Mouse (Mus musculus) left cerebral cortex, adult 18-20 months (tissue): Measurements from ENCODE around the gene Elp5. TPM values are rescaled to one million over a fixed set of nuclear protein-coding genes. Genes with fewer than 3 reads are reported as not detected.

Experiments
- DNase-seq, 2 experiments: peaks; one replicate each; pipeline ENCODE4 v3.0.0; 2021 to 2022; ENCODE audit warnings: low spot score in 2 of 2, mixed read lengths in 1 of 2
- total RNA-seq, 2 experiments: library from RNA; stranded (reverse); gene quantifications; 2 replicates each; pipeline ENCODE4 v1.2.3; 2021

Gene Elp5
- total RNA-seq, 2 experiments from 2014 or later: 78.8 to 87.3 TPM

DNA sequence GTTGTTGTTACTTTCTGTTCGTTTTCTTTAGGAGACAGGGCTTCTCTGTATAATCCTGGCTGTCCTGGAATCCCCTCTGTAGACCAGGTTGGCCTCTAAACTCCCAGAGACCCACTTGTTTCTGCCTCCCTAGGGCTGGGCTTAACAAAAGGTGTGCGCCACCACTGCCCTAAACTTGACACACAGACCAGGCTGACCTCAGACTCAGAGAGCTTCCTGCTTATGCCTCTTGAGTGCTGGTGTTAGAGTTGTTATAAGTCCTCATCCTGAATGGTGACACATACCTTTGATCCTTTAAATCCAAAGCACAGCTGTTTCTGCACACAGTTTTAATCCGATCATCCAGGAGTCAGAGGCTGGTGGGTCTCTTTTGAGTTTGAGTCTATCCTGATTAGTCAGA is 10.6 kb upstream of the Elp5 start:
- DNase-seq: no peak

DNA sequence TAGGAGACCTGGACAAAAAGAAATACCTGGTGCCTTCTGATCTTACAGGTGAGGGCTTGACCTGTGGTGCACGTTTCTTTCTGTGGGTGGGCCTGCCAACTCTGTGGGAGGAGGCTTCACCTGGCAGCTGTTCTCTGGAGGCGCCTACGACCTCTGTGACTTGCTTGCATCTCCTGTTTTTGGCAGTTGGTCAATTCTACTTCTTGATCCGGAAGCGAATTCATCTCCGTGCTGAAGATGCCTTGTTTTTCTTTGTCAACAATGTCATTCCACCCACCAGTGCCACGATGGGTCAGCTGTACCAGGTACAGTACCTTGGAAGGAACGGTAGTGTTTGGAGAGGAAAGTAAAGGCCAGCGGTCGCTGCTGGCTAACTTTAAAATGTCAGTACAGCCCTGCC is 10.1 kb upstream of the Elp5 start:
- no peak for DNase-seq

- DNase-seq: no peak
These were observed 9.4 kb upstream of the Elp5 start for GRCm38 (mm10) chr11:69991711-69992110.

GRCm38 (mm10) chr11:69990850-69991691 is 8.8 kb upstream of the Elp5 start, which contains the start of gene Gabarap:
TSS of gene Gabarap (plus strand) at chr11:69991143.
- peak; percentile 95 to 96 for DNase-seq

DNA sequence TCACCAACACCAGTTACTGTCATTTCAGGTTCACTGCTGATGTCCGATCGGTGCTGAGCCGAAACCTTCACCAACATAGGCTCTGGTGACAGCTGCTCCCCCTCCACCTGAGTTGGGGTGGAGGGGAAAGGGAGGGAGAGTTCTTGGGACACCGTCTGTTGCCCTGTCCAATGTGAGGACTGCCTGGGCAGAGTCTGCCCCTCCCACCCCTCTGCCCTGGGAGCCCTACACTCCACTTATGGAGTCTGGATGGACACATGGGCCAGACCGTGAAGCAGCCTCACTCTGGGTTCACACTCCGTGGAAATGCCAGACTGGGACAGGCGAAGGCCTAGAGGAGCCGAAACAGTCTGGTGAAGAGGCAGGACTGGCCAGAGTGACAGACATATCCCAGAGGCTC is 7.6 kb upstream of the Elp5 start:
- no peak for DNase-seq

GRCm38 (mm10) chr11:69984431-69984830 is 2.1 kb upstream of the Elp5 start:
- no peak for DNase-seq

DNA sequence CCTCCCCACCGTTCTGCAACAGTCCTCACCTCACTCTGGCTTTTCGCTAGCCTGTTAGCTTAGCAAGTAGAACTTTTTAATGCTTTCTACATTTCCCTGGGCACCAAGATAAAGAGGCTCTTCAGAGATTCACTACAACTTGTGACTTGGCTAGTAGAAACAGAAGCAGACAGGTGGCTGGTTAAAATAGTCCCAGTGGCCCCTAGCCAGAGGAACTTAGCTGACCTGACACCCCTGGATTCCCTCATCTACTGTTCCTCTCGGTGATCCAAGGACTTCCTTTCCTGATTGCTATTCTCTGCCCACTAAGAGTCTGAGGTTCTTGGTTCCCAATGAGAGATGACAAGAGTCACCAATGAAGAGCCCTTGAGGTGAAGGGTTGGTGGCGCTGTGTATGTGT is 1.1 kb upstream of the Elp5 start:
- DNase-seq: no peak

DNA sequence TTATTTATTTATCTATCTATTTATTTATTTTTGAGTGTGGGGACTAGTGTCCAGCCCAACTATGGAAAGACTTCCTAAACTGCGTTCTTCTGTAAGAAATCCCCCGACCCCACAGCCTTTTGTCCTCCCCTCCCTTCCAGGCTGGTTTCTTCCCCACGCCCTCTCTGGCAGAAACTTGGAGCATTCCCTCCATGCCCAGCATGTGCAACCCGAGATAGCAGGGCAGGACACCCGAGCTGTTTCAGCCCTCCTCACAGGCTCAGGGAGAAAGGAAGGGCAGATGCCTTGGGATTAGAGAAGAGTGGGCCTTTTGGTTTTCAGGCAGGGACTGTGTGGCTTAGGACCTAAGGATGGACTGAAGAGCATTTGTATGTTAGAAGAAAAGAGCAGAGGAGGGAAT is 560 bp upstream of the Elp5 start:
- no peak for DNase-seq

GRCm38 (mm10) chr11:69981141-69981762 is 1.1 kb downstream of the Elp5 start, which contains the start of gene Ctdnep1:
TSS of gene Ctdnep1 (plus strand) at chr11:69981156.
- peak in 1 of 2 experiments; percentile 43 for DNase-seq

DNA sequence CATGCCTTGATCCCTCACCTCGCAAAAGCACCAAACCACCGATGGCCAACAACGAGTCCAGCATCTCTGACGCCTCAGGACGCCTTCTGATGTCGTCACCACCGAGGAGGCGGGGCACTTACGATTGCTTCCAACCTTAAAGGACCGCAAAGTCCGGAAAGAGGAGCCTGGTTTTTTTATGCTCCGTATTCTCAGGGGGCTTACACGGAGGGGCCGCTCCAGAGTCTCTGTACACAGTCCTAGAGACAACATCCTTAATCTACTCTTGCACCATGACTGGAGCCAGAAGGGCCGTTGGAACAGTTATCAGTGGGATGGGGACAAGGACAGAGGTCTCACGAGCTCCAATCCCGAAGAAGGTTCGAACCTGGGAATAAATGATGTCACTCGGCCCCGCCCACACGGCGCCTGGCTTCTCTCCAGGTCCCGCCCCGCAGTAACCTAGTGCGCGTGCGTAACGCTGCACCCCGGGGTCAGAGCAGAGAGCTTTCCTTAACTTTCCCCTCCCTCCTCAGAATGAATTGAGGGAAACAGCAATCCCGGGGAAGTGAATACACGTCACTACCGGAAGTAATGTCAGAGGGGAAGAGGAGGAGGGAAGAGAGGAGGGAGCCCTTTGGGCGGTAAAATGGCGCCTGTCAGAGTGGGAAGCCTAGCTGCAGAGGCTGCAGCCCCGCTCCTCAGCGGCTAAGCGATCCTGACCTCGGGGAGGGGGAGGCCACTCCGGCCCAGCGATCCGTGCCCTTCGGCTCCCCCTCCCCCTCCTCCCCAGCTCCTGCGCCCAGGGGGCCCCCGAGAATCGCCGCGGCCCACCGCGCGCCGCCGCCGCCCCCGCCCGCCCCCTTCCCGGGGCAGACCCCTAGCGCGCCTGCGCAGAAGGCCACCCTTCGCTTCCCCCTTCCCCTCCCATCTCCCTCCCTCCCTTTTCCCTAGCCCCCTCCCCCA is 1.8 kb downstream of the Elp5 start:
- peak; percentile 96 to 98 for DNase-seq

- DNase-seq: no peak
These were observed 2.5 kb downstream of the Elp5 start for GRCm38 (mm10) chr11:69979827-69980195.

- no peak for DNase-seq
These were observed 6.0 kb downstream of the Elp5 start for GRCm38 (mm10) chr11:69976271-69976670.

DNA sequence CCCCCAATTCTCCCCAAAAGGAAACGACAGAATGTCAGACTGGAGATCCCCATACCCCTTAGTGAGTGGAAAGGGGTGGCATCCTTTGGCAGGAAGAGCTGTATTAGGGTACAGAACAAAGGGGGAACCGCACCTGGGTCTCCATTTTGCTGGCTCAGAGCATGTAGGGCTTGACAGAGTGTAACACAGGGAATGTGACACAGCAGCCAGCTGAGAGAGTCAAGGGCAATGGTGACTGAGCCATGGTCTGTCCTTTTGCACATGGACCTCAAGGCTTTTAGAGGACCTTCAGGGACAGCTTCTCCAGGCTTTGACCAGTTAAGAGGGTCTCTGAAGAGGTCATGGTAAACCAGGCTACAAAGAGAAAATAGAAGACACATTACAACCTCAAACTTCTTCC is 7.4 kb downstream of the Elp5 start:
- no peak for DNase-seq

DNA sequence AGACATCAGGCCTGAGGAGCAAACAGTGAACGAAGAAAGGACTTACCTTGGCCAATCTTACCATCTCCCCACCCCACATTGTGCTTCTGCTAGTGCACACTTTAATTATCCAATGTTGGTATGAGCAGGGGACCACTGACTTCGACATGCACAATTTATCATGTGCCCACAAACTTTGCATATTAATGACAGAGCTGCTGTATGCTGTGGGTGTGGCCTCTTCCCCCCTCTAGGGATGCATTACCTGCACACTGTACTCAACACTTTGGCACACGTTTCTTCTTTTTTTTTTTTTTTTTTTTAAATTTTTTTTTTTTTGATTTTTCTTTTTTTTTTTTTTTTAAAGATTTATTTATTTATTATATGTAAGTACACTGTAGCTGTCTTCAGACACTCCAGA is 11.5 kb downstream of the Elp5 start:
- no peak for DNase-seq

- no peak for DNase-seq
These were observed 12.1 kb downstream of the Elp5 start for GRCm38 (mm10) chr11:69970222-69970621.

GRCm38 (mm10) chr11:69968793-69969192 is 13.5 kb downstream of the Elp5 start:
- no peak for DNase-seq

DNA sequence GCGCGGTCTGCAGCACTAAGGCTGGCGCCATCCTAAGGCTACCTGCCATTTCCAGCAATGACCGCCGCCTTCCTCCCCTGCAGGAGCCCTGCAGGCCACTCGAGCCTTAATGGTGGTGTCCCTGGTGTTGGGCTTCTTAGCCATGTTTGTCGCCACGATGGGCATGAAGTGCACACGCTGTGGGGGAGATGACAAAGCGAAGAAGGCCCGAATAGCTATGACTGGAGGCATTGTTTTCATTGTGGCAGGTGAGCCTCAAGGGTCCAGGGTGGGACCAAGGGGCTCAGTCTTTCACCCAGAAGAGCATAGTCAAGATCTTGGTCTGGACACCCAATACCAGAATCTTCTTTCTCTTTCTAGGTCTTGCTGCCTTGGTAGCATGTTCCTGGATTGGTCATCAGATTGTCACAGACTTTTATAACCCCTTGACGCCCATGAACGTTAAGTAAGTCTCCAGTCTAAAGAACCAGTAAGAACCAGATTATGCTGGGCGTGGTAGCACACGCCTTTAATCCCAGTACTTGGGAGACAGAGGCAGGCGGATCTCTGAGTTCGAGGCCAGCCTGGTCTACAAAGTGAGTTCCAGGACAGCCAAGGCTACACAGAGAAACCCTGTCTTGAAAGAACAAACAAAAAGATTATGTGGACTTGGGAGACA is 15.3 kb downstream of the Elp5 start:
- no peak for DNase-seq

- DNase-seq: no peak
These were observed 16.1 kb downstream of the Elp5 start for GRCm38 (mm10) chr11:69966006-69966859.

GRCm38 (mm10) chr11:69965271-69966005 is 16.9 kb downstream of the Elp5 start:
- no peak for DNase-seq
